Mouse (Mus musculus): Measurements from ENCODE around the gene Spata45.

GRCm38 (mm10) chr1:191086960-191087359 is 50.5 kb downstream of the Spata45 start:
- no peak for TF ChIP-seq POLR2A (IDR thresholded peaks at IDR 0.05; ENCODE audit: control insufficient read depth, low read depth, low read length)
- no peak for TF ChIP-seq CTCF (IDR thresholded peaks at IDR 0.05; ENCODE audit: control insufficient read depth, insufficient read depth, insufficient replicate concordance, low read depth, low read length)
